Mouse (Mus musculus): ENCODE results near the gene Ube2ql1. TPM values are rescaled to one million over a fixed set of nuclear protein-coding genes. Genes with fewer than 3 reads are reported as not detected.

Gene Ube2ql1
- total and polyA plus RNA-seq, 3 experiments: 0.16 TPM; not detected in 2

DNA sequence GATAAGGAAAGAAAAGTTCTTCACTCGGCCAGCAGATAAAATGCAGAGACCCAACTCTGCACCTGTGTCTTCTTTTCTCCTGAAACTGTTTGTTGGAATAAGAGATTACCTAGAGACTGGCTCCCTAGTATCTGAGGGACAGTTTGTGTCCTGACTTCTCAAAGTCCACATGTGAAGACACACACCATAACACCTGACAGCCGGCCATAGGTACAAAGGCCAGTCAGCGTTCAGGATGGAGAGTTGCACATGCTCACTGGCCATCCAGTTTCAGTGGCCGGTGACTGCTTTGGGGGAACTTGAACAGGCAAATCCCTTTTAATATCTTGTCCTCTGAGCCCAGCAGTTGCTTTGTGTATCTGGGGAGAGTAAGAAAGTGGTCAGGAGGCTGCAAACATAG lies 38.3 kb downstream of the Ube2ql1 start:
- no peaks in the 10 kb centered on the region for H3K4me1 ChIP-seq (ENCODE audit: insufficient read depth, low read depth, low read length)
- no peaks in the 10 kb centered on the region for H3K27me3 ChIP-seq (ENCODE audit: insufficient read depth, low read length)
- no peak for TF ChIP-seq POLR2AphosphoS5 (IDR thresholded peaks at IDR 0.05; ENCODE audit: insufficient replicate concordance, low read depth, low read length)
- TF ChIP-seq GATA2 (IDR thresholded peaks at IDR 0.05; ENCODE audit: borderline replicate concordance, low read depth, low read length): no peak
- TF ChIP-seq GATA1 (IDR thresholded peaks at IDR 0.05; ENCODE audit: borderline replicate concordance, low read length): no peak
- TF ChIP-seq TAL1 (conservative IDR thresholded peaks at IDR 0.05; ENCODE audit: low read depth, low read length): no peak
- H3K9me3 ChIP-seq (replicated peaks): peaks cover 32% of the 10 kb centered on the region
- DNase-seq (ENCODE audit: low spot score) (no peak), ATAC-seq (ENCODE audit: extremely low read depth, insufficient number of reproducible peaks, low FRiP score, poor library complexity, severe bottlenecking) (no peak)
- H3K4me3 ChIP-seq (ENCODE audit: low read depth, low read length): no peak overlapping the region
- no peaks in the 10 kb centered on the region for H3K36me3 ChIP-seq (replicated peaks)

DNA sequence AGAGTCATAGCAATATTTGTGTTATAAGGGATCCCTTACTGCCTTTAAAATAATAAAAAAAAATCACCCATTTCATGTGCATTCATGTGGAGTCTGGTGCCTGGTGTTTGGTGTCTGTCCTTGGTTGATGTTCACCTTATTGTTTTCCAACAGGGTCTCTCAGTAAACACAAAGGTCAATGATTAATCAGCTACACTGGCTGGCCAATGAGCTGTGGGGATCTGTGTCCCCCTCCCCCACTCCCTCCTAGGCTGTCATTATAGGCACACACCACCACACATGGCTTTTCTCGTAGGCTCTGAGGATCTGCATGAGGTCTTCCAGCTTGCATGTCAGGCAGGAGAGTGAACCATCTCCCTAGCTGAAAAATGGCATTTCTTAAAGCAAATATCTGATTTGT lies 38.9 kb downstream of the Ube2ql1 start:
- TF ChIP-seq POLR2AphosphoS5 (IDR thresholded peaks at IDR 0.05; ENCODE audit: insufficient replicate concordance, low read depth, low read length) (no peak), GATA2 (IDR thresholded peaks at IDR 0.05; ENCODE audit: borderline replicate concordance, low read depth, low read length) (no peak)
- Histone ChIP-seq H3K9me3 (replicated peaks) (peaks cover 35% of the 10 kb centered on the region), H3K4me1 (ENCODE audit: insufficient read depth, low read depth, low read length) (no peaks in the 10 kb centered on the region), H3K36me3 (replicated peaks) (no peaks in the 10 kb centered on the region), H3K27me3 (ENCODE audit: insufficient read depth, low read length) (no peaks in the 10 kb centered on the region), H3K4me3 (ENCODE audit: low read depth, low read length) (no peak overlapping the region)
- ATAC-seq (ENCODE audit: extremely low read depth, insufficient number of reproducible peaks, low FRiP score, poor library complexity, severe bottlenecking): no peak
- no peak for DNase-seq (ENCODE audit: low spot score)

DNA sequence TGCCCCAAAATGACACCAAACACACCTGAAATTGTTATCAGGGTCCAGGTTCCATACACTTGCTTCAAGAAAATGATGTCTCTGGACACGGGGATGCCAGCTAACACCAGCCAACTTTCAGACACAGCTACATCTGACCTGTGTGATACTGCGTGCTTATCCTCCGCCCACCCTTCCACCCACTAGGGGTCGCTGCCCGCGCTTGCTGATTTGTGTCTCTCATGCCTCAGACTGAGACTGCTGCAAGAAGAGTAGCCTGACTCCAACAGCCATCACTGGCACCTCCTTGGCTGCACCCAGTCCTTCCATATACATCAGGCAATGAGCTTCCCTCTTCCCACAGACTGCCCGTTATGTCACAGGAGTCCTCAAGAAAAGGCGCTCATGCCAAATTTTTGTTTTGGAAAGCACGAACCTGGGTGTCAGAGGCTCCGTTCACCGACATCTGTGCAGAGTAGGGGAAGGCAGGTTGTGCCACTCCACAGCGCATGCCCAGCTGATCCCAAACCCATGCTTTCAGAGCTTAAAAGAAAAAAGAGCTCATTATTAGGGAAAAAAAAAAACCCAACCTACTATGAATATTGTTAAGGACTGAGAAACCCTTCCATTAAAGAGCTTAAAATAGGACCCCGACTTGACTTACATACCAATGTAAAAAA lies 43.2 kb downstream of the Ube2ql1 start:
- peaks cover 25% of the 10 kb centered on the region for H3K9me3 ChIP-seq (replicated peaks)
- ATAC-seq (ENCODE audit: extremely low read depth, insufficient number of reproducible peaks, low FRiP score, poor library complexity, severe bottlenecking) (no peak), DNase-seq (ENCODE audit: low spot score) (no peak)
- H3K36me3 ChIP-seq (replicated peaks): no peaks in the 10 kb centered on the region
- H3K27me3 ChIP-seq (ENCODE audit: insufficient read depth, low read length): no peaks in the 10 kb centered on the region
- no peaks in the 10 kb centered on the region for H3K4me1 ChIP-seq (ENCODE audit: insufficient read depth, low read depth, low read length)
- no peak overlapping the region for H3K4me3 ChIP-seq (ENCODE audit: low read depth, low read length)
- TF ChIP-seq POLR2AphosphoS5 (IDR thresholded peaks at IDR 0.05; ENCODE audit: insufficient replicate concordance, low read depth, low read length) (no peak), CTCF (IDR thresholded peaks at IDR 0.05; ENCODE audit: low read depth, low read length) (no peak), GATA2 (IDR thresholded peaks at IDR 0.05; ENCODE audit: borderline replicate concordance, low read depth, low read length) (no peak), GATA1 (IDR thresholded peaks at IDR 0.05; ENCODE audit: borderline replicate concordance, low read length) (no peak)

DNA sequence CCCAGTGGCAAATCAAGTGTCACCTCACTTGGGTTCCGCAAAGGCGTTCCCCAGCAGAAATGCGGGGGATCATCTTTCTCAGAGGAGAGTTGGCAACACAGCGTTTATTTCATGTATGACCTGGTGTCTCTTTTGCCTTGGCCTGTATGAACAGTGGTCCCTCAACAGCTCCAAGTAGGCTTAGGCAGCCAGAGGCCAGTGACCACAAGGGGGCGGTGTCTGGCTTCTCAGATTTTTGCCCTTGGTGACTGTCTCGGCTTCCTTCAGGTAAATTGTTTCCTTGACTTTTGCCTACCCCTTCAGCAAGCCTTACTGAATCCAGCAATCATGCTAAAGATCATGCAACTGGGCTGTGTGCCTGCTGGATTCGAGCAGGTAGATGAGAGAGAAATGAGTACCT lies 48.6 kb downstream of the Ube2ql1 start:
- no peak for ATAC-seq (ENCODE audit: extremely low read depth, insufficient number of reproducible peaks, low FRiP score, poor library complexity, severe bottlenecking)
- no peak for DNase-seq (ENCODE audit: low spot score)
- TF ChIP-seq TAL1 (conservative IDR thresholded peaks at IDR 0.05; ENCODE audit: low read depth, low read length): no peak
- no peak for TF ChIP-seq GATA2 (IDR thresholded peaks at IDR 0.05; ENCODE audit: borderline replicate concordance, low read depth, low read length)
- TF ChIP-seq GATA1 (IDR thresholded peaks at IDR 0.05; ENCODE audit: borderline replicate concordance, low read length): no peak
- TF ChIP-seq POLR2AphosphoS5 (IDR thresholded peaks at IDR 0.05; ENCODE audit: insufficient replicate concordance, low read depth, low read length): no peak

DNA sequence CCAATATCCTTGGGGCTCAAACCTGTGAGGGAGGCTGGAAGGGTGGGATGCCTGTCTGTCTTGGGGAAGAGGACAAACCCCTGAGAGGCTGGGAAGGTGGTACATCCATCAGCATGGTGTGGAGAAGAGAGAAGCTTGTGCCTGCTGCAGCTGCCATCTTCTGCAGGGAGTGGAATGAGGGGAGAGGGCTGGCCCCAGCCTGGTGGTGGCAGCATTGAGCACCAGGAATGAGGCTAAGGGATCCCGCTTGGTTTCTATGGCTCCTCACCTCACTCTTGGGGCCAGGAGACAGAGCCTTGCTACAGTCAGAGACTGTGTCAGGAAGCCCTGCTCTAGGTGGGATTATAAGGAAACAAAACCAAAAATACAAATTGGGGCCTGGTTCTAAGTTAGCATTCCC lies 52.7 kb downstream of the Ube2ql1 start:
- no peak for DNase-seq (ENCODE audit: low spot score)
- Histone ChIP-seq H3K4me1 (ENCODE audit: insufficient read depth, low read depth, low read length) (no peaks in the 10 kb centered on the region), H3K27me3 (ENCODE audit: insufficient read depth, low read length) (no peaks in the 10 kb centered on the region), H3K9me3 (replicated peaks) (peaks cover 12% of the 10 kb centered on the region), H3K4me3 (ENCODE audit: low read depth, low read length) (no peak overlapping the region), H3K36me3 (replicated peaks) (no peaks in the 10 kb centered on the region)
- ATAC-seq (ENCODE audit: extremely low read depth, insufficient number of reproducible peaks, low FRiP score, poor library complexity, severe bottlenecking): no peak
- TF ChIP-seq TAL1 (conservative IDR thresholded peaks at IDR 0.05; ENCODE audit: low read depth, low read length) (no peak), GATA1 (IDR thresholded peaks at IDR 0.05; ENCODE audit: borderline replicate concordance, low read length) (no peak), GATA2 (IDR thresholded peaks at IDR 0.05; ENCODE audit: borderline replicate concordance, low read depth, low read length) (no peak), CTCF (IDR thresholded peaks at IDR 0.05; ENCODE audit: low read depth, low read length) (no peak), POLR2AphosphoS5 (IDR thresholded peaks at IDR 0.05; ENCODE audit: insufficient replicate concordance, low read depth, low read length) (no peak)

More for the DNA sequence above, 48.6 kb downstream of the Ube2ql1 start:
- H3K9me3 ChIP-seq (replicated peaks): peaks cover 14% of the 10 kb centered on the region
- H3K36me3 ChIP-seq (replicated peaks): no peaks in the 10 kb centered on the region
- H3K27me3 ChIP-seq (ENCODE audit: insufficient read depth, low read length): no peaks in the 10 kb centered on the region
- no peak overlapping the region for H3K4me3 ChIP-seq (ENCODE audit: low read depth, low read length)
- no peaks in the 10 kb centered on the region for H3K4me1 ChIP-seq (ENCODE audit: insufficient read depth, low read depth, low read length)

DNA sequence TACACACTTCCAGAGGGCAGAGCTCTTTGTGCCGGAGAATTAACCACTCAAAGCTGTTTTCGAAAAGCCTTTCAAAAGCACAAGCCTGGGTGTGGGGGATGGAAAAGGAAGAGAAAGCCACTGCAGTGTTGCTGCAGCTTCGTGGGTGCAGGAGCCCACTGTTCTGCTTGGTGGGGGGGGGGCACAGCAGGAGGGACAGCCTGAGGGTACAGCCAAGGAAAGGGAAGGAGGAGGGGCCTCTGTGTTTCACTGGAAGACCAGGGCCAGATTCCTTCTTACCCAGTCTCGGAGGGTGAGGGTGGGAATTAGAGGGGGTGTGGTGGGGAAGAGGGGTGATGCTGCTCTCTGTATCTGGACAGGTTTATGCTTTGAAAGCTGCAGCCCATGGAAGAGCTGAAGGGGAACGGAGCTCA lies 54.3 kb downstream of the Ube2ql1 start:
- Histone ChIP-seq H3K27me3 (ENCODE audit: insufficient read depth, low read length) (no peaks in the 10 kb centered on the region), H3K4me1 (ENCODE audit: insufficient read depth, low read depth, low read length) (no peaks in the 10 kb centered on the region), H3K4me3 (ENCODE audit: low read depth, low read length) (no peak overlapping the region), H3K36me3 (replicated peaks) (no peaks in the 10 kb centered on the region), H3K9me3 (replicated peaks) (peaks cover 12% of the 10 kb centered on the region)
- DNase-seq (ENCODE audit: low spot score) (no peak), ATAC-seq (ENCODE audit: extremely low read depth, insufficient number of reproducible peaks, low FRiP score, poor library complexity, severe bottlenecking) (no peak)
- no peak for TF ChIP-seq TAL1 (conservative IDR thresholded peaks at IDR 0.05; ENCODE audit: low read depth, low read length)
- no peak for TF ChIP-seq CTCF (IDR thresholded peaks at IDR 0.05; ENCODE audit: low read depth, low read length)
- no peak for TF ChIP-seq GATA2 (IDR thresholded peaks at IDR 0.05; ENCODE audit: borderline replicate concordance, low read depth, low read length)
- no peak for TF ChIP-seq POLR2AphosphoS5 (IDR thresholded peaks at IDR 0.05; ENCODE audit: insufficient replicate concordance, low read depth, low read length)
- TF ChIP-seq GATA1 (IDR thresholded peaks at IDR 0.05; ENCODE audit: borderline replicate concordance, low read length): no peak

Measured in G1E (cell line).